Mouse (Mus musculus): ENCODE data around the gene Mepce.

Mepce gene

GRCm38 (mm10) chr5:137788946-137789531, 1.6 kb upstream of the Mepce start:
- ATAC-seq (ENCODE audit: insufficient number of reproducible peaks, low FRiP score, low TSS enrichment): no peak

- ATAC-seq (ENCODE audit: insufficient number of reproducible peaks, low FRiP score, low TSS enrichment): no peak
Measured at GRCm38 (mm10) chr5:137788171-137788570, 716 bp upstream of the Mepce start.

GRCm38 (mm10) chr5:137786109-137786942, 1.1 kb downstream of the Mepce start:
- peak; percentile 57 for ATAC-seq (ENCODE audit: insufficient number of reproducible peaks, low FRiP score, low TSS enrichment)

DNA sequence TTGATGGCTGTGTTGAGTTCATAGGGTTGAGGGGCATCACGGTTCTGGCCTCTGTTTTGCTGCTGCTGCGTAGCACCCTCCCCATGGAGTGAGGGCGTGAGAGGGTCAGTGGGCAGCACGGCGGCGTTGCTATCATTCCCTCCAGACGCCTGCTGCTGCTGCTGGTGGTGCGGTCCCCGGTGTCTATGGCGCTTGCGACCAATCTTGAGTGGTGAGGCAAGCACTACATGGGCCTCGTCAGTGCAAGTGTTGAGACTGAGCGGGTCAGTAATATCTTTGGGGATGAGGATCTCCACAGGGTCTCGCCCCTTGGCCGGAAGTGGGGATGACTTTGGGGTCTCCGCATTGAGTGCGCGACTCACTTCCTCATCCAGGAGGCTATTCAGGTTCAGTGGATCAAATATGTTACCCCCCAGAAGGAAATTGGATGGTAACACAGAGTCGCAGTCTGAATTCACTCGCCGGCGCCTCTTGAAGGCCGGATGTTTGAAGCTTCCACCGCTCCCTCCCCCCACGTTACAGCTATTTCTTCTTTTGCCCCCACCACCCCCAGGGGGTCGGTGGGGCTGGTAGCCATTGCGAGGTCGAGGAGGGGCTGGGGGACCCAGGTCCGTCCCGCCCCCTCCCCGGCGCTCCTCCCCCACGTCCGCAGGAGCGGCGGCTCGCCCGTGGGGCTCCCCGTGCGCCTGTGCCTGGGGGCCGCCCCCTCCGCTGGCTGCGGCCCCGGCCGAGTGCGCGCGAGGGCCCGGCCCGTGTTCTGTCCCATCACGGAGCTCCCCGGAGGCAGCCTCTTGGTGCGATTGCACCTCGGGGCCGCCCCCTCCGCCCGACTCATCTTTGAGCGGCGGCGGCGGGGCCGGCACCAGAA, 2.1 kb downstream of the Mepce start:
- ATAC-seq (ENCODE audit: insufficient number of reproducible peaks, low FRiP score, low TSS enrichment): peak; percentile 6; the same call in 1 of the 2 replicates

GRCm38 (mm10) chr5:137784546-137784945, 2.9 kb downstream of the Mepce start:
- no peak for ATAC-seq (ENCODE audit: insufficient number of reproducible peaks, low FRiP score, low TSS enrichment)

GRCm38 (mm10) chr5:137783901-137784540, 3.4 kb downstream of the Mepce start:
- ATAC-seq (ENCODE audit: insufficient number of reproducible peaks, low FRiP score, low TSS enrichment): no peak

DNA sequence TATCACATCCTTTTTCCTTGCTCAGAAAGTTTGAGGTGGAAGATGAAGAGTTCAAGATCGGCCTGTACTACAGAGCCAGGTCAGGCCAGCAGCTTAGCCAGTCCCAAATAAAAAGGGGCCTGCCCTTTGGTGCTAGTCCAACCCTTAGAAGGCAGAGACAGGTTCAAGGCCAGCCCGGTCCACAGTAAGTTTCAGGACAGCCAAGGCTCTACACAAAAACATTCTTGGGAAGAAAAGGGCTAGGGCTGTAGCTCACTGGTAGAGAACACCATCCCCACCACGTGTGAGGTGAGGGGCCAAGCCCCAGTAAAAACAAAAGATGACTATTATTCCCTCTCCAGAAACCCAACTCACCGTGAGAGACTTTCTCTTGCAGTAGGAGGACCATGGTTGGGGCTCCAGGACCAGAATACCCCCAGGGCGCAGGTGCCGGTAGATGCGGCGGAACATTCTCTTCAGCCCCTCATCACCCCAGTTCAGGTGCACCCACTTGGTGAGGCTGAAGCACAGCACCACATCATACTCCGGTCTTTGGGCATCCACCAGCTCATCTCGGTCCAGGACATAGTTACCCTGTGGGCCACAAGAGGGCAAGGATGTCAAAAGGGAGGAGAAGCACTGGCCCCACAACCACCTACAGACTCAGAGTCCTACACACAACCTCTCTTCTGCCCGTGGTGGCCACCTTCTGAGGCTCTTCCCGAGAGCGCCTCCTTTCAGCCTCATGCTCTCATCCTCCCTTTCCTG, 4.5 kb downstream of the Mepce start:
- ATAC-seq (ENCODE audit: insufficient number of reproducible peaks, low FRiP score, low TSS enrichment): no peak

GRCm38 (mm10) chr5:137781661-137782060, 5.8 kb downstream of the Mepce start:
- no peak for ATAC-seq (ENCODE audit: insufficient number of reproducible peaks, low FRiP score, low TSS enrichment)

GRCm38 (mm10) chr5:137779053-137779933, 8.2 kb downstream of the Mepce start:
- ATAC-seq (ENCODE audit: insufficient number of reproducible peaks, low FRiP score, low TSS enrichment): 0 out of 2 replicates have a peak, but pooled peaks have one; percentile 3

- ATAC-seq (ENCODE audit: insufficient number of reproducible peaks, low FRiP score, low TSS enrichment): peak; percentile 93
Measured at GRCm38 (mm10) chr5:137778635-137779034, 8.8 kb downstream of the Mepce start, which contains the start of gene Ppp1r35. TSS of gene Ppp1r35 (plus strand) at chr5:137778849.

DNA sequence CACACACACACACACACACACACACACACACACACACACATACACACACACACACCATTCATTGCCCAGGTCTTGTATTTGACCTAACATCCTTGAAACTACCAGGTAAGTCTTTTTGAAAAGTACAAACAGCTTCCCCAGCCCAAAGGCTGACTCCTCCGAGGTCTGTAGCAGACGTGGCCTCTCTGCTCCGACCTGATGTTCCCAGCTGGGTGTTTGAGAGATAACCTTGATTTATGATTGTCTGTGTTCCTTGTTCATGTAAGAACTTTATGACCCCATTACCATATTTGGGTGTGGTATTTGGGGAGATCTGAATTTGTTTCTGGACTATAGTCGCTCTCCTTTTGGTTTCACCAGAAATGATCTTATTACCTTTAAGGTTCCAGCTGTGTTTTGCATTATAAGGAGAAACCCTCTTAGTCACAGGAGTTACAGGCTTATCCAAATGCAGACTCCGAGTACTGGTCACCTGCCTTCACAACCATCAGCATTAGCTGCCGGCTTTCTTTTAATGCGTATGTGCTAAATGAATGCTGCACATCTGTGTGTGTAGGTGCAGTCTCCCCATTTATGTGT, 10.1 kb downstream of the Mepce start:
- no peak for ATAC-seq (ENCODE audit: insufficient number of reproducible peaks, low FRiP score, low TSS enrichment)

GRCm38 (mm10) chr5:137776408-137776918, 11.0 kb downstream of the Mepce start:
- ATAC-seq (ENCODE audit: insufficient number of reproducible peaks, low FRiP score, low TSS enrichment): no peak

DNA sequence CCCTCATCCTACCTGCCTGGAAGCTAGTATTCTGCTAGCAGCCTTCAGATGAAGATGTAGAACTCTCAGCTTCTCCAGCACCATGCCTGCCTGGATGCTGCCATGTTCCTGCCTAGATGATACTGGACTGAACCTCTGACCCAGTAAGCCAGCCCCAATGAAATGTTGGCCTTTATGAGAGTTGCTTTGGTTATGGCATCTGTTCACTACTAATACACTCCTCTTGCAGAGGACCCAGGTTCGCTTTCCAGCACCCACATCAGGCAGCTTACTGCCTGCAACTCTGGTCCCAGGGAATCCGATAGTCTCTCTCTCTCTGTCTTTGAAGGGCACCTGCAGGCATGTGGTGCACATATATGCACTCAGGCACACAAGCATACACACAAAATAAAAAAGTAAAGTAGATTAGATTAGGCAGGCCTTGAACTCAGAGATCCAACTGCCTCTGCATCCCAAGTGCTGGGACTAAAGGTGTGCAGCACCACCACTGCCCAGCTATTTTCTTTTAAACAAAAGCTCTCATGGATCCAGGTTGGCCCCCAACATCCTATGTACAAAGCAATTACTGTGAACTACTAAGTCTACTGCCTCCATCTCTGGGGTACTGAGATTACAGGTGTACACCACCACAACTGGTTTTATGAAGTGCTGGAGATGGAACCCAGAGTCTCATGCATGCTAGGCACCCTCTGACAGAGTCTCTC, 11.7 kb downstream of the Mepce start:
- no peak for ATAC-seq (ENCODE audit: insufficient number of reproducible peaks, low FRiP score, low TSS enrichment)

DNA sequence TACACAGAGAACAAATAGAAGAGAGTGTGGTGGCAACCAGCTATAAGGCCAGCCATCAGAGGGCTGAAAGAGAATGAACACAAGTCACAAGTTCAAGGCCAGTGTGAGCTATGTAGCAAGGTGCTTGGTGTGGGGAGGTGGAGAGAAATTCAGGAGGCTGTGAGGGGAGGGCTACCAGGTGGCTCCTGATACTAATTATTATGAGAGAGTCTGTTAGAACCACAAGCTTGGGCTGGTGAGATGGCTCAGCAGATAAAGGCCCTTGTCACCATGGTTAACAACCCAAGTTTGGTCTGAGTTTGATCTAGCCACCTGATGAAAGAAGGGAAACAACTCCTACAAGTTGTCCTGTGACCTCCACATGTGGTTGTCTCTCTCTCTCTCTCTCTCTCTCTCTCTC, 14.7 kb downstream of the Mepce start:
- no peak for ATAC-seq (ENCODE audit: insufficient number of reproducible peaks, low FRiP score, low TSS enrichment)

GRCm38 (mm10) chr5:137770709-137771108, 16.7 kb downstream of the Mepce start:
- no peak for ATAC-seq (ENCODE audit: insufficient number of reproducible peaks, low FRiP score, low TSS enrichment)

- no peak for ATAC-seq (ENCODE audit: insufficient number of reproducible peaks, low FRiP score, low TSS enrichment)
Measured at GRCm38 (mm10) chr5:137768475-137768874, 19.0 kb downstream of the Mepce start.

DNA sequence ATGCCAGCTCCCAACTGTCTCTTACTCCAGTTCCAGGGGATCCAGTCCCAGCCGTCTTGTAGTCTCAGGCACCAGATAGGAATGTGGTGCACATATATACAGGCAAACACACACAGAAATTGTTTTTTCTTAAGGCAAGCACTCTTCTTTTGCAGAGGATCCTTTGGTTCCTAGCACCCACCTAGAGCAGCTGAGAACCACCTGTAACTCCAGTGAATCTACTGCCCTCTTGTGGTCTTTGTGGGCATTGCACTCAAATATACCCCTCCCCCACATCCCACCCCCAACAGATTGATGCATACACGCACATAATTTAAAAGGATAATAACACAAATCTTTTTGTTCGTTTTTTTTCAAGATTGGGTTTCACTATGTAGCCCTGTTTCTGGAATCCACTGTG, 21.2 kb downstream of the Mepce start:
- ATAC-seq (ENCODE audit: insufficient number of reproducible peaks, low FRiP score, low TSS enrichment): no peak

All from cerebellum, adult (tissue).